Mouse (Mus musculus): ENCODE measurements around the gene Apeh. TPM values are rescaled to one million over a fixed set of nuclear protein-coding genes. Genes with fewer than 3 reads are reported as not detected.

Apeh gene
- total RNA-seq, 2 experiments from 2014 or later: 79.0 to 83.2 TPM

GRCm38 (mm10) chr9:108121170-108121969 is 27.0 kb upstream of the Apeh start:
- ATAC-seq (replicated peaks; ENCODE audit: poor library complexity, severe bottlenecking): peak; percentile 41

- peak; percentile 97 for ATAC-seq (replicated peaks; ENCODE audit: poor library complexity, severe bottlenecking)
Measured at GRCm38 (mm10) chr9:108120671-108121070, 26.3 kb upstream of the Apeh start.

GRCm38 (mm10) chr9:108119891-108120411 is 25.5 kb upstream of the Apeh start:
- no peak for ATAC-seq (replicated peaks; ENCODE audit: poor library complexity, severe bottlenecking)

- ATAC-seq (replicated peaks; ENCODE audit: poor library complexity, severe bottlenecking): no peak
Measured at GRCm38 (mm10) chr9:108117143-108117542, 22.7 kb upstream of the Apeh start.

DNA sequence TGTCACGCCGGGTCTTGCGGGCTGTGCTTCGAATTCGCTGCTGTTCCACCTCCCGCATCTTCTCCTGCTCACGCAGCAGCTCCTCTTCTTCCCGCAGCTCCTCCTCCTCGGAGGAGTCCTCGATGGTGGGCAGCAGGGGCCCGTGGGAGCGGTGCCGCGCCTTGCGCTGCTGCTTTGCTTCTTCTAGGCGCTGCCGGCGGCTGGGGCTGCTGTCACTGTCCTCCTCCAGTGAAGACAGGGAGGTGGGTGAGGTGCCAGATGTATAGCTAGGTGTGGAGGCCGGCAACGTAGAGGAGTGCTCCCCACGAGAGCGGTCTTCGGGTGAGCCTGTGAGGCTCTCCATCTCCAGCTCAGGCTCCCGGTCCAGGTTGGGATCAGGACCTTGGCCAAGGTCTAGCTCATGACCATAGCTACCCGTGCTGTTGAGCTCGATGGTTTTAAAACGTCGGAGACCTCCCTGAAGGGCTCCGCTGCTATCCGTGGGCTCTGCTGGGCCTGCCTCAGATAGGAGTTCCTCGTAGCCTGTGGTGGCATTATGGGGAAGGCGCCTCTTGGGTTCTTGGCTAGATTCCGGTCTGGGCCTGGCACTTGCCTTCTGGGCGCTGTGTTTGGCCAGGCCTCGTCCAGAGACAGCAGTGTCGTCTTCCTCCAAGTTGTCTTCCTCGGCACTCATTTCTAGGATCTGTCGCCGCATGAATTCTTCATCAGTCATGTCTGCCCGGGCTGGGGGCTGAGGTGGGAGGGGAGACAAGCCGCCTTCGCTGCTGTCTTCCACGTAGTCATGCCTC is 21.1 kb upstream of the Apeh start:
- ATAC-seq (replicated peaks; ENCODE audit: poor library complexity, severe bottlenecking): no peak

DNA sequence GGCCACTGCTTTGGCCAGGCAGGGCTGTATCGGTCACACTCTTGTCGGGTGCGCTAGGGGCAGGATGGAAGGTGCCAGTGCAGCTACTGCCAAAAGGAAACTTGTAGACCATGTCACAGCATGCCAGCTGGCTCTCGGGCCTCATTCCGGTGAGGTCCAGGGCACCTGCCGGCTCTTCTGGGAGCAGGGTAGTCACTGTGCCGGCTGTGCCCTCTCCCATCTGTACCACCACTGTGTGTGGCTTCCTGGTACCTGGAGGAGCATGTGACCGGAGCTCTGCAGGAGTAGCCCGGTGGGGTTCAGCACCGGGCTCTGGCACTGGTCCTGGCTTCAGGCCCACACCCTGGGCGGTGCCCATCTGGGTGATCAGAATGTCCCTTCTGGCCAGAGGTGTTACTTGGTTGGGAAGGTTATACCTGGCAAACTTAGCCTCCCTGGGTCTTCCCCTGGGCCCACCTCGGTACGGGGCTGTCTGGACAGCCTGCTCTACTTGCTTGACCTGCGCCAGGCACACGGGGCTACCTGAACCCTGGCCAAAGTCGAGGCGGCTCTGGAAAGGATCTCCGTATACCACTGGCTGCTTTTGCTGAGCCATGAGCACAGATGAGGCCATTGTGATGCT is 18.4 kb upstream of the Apeh start:
- no peak for ATAC-seq (replicated peaks; ENCODE audit: poor library complexity, severe bottlenecking)

DNA sequence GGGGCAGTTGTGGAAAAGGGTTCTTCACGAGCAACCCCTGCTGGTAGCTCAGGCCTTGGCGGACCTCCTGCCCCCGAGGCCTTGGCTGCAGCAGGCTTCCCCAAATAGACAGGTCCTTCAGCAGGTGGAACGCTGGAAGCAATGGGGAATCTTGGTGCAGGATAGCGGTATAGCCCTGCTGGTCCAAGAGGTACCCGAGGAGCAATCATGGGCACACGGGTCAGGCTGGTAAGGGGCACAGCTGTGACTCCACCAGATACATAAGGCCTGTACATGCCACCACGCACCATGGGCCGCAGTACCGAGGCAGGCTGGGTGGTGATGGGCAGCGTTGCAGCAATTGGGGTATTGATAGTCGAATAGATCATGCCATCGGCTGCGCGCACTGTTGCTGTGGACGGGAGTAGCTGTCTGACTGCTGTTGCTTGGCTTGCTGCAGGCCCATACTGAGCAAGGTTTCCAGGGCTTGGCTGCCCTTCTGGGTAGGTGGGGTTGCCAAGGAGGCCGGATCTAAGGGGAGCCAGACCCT is 17.3 kb upstream of the Apeh start:
- no peak for ATAC-seq (replicated peaks; ENCODE audit: poor library complexity, severe bottlenecking)

DNA sequence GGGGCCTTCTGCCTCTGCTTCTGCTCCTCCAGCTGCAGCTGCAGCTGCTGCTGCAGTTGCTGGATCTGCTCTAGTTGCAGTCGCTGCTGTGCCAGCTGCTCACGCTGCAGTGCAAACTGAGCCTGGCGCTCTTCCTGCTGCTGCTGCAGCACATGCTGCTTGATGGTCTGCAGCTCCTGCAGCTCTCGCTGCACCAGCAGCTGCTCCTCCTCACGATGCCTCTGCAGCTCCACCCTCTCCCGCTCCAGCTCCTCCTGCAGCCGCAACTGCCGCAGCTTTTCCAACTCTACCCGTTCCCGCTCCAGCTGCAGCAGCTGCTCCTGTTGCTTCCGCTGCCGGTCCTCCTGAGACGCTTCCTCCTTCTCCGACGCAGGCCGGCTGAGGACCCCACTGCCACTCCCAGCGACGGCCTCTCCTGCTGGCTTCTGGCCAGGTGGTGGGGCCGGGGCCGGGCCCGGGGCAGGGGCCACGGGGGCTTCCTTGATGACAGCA is 16.7 kb upstream of the Apeh start:
- peak; percentile 55 for ATAC-seq (replicated peaks; ENCODE audit: poor library complexity, severe bottlenecking)

- no peak for ATAC-seq (replicated peaks; ENCODE audit: poor library complexity, severe bottlenecking)
Measured at GRCm38 (mm10) chr9:108110160-108110559, 15.8 kb upstream of the Apeh start.

- no peak for ATAC-seq (replicated peaks; ENCODE audit: poor library complexity, severe bottlenecking)
Measured at GRCm38 (mm10) chr9:108107867-108108266, 13.5 kb upstream of the Apeh start.

GRCm38 (mm10) chr9:108106090-108106489 is 11.7 kb upstream of the Apeh start:
- no peak for ATAC-seq (replicated peaks; ENCODE audit: poor library complexity, severe bottlenecking)

DNA sequence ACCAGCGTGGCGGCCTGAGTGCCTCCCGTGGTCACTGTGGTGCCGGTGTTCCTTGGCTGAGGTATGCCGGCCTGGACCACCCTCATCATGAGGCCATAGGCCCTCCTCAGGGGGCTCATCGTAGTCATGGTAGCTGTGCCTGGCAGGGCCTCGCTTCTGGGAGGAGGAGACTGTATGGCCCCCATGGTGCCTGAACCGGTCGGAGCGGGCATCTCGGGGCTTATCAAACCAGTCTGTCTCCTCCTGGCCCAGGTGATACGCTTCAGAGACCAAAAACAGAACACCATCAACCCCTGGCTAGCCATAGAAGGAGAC is 11.1 kb upstream of the Apeh start:
- ATAC-seq (replicated peaks; ENCODE audit: poor library complexity, severe bottlenecking): no peak

DNA sequence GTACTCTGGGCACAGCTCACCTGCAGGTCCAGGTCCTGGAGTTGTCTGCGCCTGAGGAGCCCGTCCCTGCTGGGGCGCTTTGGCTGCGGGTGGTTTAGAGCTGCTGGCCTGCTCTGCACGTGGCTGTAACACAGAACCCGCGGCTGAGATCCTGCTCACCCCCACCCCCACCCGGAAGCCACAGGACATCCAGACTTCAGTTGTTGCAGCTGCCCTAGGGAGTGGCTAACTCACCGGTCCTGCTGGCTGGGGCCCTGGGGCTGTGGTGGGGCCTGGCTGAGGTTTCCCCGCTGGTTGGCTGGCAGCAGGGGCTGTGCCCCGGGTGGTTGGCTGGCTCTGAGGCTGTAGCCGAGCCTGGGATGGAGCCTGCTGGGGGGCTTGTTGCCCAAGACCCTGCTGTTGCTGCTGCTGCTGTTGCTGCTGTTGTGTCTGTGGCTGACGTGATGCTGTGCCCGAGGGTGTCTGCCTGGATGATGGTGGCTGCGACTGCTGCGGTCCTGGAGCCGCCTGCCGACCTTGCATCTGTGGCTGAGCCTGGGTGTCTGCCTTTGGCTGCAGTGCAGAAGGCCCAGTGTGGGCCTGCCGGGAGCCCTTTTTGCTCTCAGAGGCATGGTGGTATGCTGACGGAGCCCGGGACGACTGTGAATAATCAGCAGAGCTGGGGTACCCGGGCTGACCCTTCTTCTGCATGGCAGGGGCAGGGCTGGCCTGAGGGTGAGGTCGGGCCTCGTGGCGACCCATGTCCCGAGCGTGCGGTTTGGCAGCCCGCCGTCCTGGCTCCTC is 10.6 kb upstream of the Apeh start:
- peak; percentile 85 for ATAC-seq (replicated peaks; ENCODE audit: poor library complexity, severe bottlenecking)

- ATAC-seq (replicated peaks; ENCODE audit: poor library complexity, severe bottlenecking): no peak
Measured at GRCm38 (mm10) chr9:108099619-108100018, 5.2 kb upstream of the Apeh start.

- ATAC-seq (replicated peaks; ENCODE audit: poor library complexity, severe bottlenecking): no peak
Measured at GRCm38 (mm10) chr9:108095949-108096712, 1.7 kb upstream of the Apeh start.

DNA sequence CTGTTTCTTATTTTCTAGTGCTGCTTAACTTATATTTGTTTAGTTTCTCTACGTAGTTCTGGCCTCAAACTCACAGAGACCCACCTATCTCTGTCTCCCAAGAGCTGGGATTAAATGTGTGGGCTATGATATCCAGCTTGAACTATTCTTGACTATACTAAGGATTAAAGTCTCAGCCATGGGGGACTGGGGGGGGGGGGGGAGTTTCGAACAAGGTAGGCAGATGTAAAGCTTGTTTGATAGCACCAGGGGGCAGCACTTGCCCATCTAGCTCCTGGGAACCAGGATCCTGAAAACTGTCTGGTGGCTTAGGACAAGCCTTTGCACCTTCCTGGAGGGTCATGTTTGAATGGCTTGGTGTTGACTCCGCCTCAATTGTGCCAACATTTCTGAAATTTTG is 1.1 kb upstream of the Apeh start:
- ATAC-seq (replicated peaks; ENCODE audit: poor library complexity, severe bottlenecking): peak; percentile 39

- ATAC-seq (replicated peaks; ENCODE audit: poor library complexity, severe bottlenecking): no peak
Measured at GRCm38 (mm10) chr9:108094998-108095411, 599 bp upstream of the Apeh start.

DNA sequence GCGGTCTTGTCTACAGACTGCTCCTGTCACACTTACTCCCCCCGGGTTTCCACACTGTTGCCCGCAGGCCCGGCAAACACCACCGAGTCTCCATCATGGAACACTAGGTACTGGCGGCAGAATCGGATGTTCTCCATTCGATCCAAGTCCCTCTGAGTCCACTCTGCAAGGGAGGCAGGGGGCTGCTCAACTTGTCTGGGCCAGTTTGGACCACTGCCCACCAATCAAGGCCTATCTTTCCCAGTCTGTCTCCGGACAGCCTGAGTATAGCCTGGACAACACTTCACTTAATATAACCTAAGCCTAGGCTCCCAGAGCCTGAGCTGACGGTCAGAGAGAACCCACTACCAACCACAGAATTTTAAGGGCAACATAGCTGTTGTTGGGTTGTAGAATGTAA is 820 bp downstream of the Apeh start:
- ATAC-seq (replicated peaks; ENCODE audit: poor library complexity, severe bottlenecking): no peak

- ATAC-seq (replicated peaks; ENCODE audit: poor library complexity, severe bottlenecking): no peak
Measured at GRCm38 (mm10) chr9:108090611-108091120, 3.7 kb downstream of the Apeh start.
